Comparison of ENCODE assay signal across 8 mouse cellular contexts in genomic region chr2:122146687-122147086, GRCm38 (mm10). TPM values are rescaled to one million over a fixed set of nuclear protein-coding genes. Genes with fewer than 3 reads are reported as not detected.
DNase-seq lines count a peak whose midpoint lies in the region; ATAC-seq lines count a peak whose summit lies in the region.

No protein-coding gene starts in this region.

- ATAC-seq in forebrain, embryonic 12.5 days (ENCODE audit: low FRiP score) = no peak

- no peak overlapping the region for H3K4me3 ChIP-seq in forebrain, embryonic 12.5 days (replicated peaks)

- no peak overlapping the region for H3K27ac ChIP-seq in forebrain, embryonic 12.5 days

- DNase-seq in heart, adult 11 months = peak; percentile 96
- no peak for DNase-seq in heart, postnatal 14 days
- DNase-seq in testis, postnatal 14 days (ENCODE audit: low spot score) = peak; percentile 14
- no peak for DNase-seq in testis, postnatal 10 days (ENCODE audit: low spot score)
- DNase-seq in kidney, postnatal 36 days = peak; percentile 12 to 36
- DNase-seq in urinary bladder, postnatal 4 days (ENCODE audit: low spot score in 2 of 2) = no peak
- DNase-seq in cerebellum, adult 11-12 months = no peak

- H3K36me3 ChIP-seq in forebrain, embryonic 12.5 days (replicated peaks) = no peaks in the 10 kb centered on the region; the same call in 1 of the 2 replicates

- H3K4me1 ChIP-seq in forebrain, embryonic 12.5 days = peaks cover 10% of the 10 kb centered on the region

- no peak overlapping the region for H3K9ac ChIP-seq in forebrain, embryonic 12.5 days

- intact Hi-C loops in heart, postnatal 14 days (cut with DNase I) = loop anchor here (2.0 kb wide), 1 partner anchor 28 kb away; the partner anchor contains the start of gene Spg11

- H3K27me3 ChIP-seq in forebrain, embryonic 12.5 days = peaks cover 3% of the 10 kb centered on the region; the same call in 1 of the 2 replicates

- 82% methylated on average over 6 of the region's 6 CpGs for WGBS in forebrain, embryonic 12.5 days

- no peak overlapping the region for H3K4me2 ChIP-seq in forebrain, embryonic 12.5 days

- H3K9me3 ChIP-seq in forebrain, embryonic 12.5 days = no peaks in the 10 kb centered on the region

RNA-seq across cellular contexts. Expression of gene B2m, which starts 0.8 kb away (rescaled TPM):
- total RNA-seq in heart, postnatal 14 days (2021) = 100 to 1,000 TPM; 116 to 127 TPM
- polyA plus RNA-seq in forebrain, embryonic 12.5 days (2016; fragmentation: Nextera tagmentation; extraction: Ambion mirVana) = 80.0 and 89.6 TPM in 2 replicates

RNA-seq across cellular contexts. Expression of gene Trim69, which starts 13.8 kb away (rescaled TPM):
- total RNA-seq in heart, postnatal 14 days (2021) = not detected
- not detected in 2 replicates for polyA plus RNA-seq in forebrain, embryonic 12.5 days (2016; fragmentation: Nextera tagmentation; extraction: Ambion mirVana)

RNA-seq across cellular contexts. Expression of gene Spg11, which starts 28.5 kb away (rescaled TPM):
- 10 to 100 TPM in 1 of 2 experiments, 1 to 10 TPM in 1; 9.8 to 11.4 TPM for total RNA-seq in heart, postnatal 14 days (2021)
- 15.3 and 16.9 TPM in 2 replicates for polyA plus RNA-seq in forebrain, embryonic 12.5 days (2016; fragmentation: Nextera tagmentation; extraction: Ambion mirVana)

RNA-seq across cellular contexts. Expression of gene Patl2, which starts 39.3 kb away (rescaled TPM):
- not detected for total RNA-seq in heart, postnatal 14 days (2021)
- not detected in 2 replicates for polyA plus RNA-seq in forebrain, embryonic 12.5 days (2016; fragmentation: Nextera tagmentation; extraction: Ambion mirVana)

RNA-seq across cellular contexts. Expression of gene Terb2, which starts 39.4 kb away (rescaled TPM):
- total RNA-seq in heart, postnatal 14 days (2021) = not detected
- polyA plus RNA-seq in forebrain, embryonic 12.5 days (2016; fragmentation: Nextera tagmentation; extraction: Ambion mirVana) = not detected in 2 replicates

Comparison
In these comparisons a context has a peak if more than half of its experiments do, and no peak if none do; other contexts are left out.
1. DNase-seq: peak in heart, adult 11 months (single experiment), testis, postnatal 14 days (single experiment) and kidney, postnatal 36 days (2 of 2); none in heart, postnatal 14 days (0 of 2), testis, postnatal 10 days (single experiment), urinary bladder, postnatal 4 days (0 of 2) and cerebellum, adult 11-12 months (single experiment).